Mouse (Mus musculus) right cerebral cortex, postnatal 36 days (tissue): ENCODE measurements around the gene Clic1.
"Not testable (repeated sequence)": the region's sequence is repeated elsewhere in the genome, so short reads cannot be mapped to it uniquely, and the experiment has no call there.

Experiments used
- DNase-seq, 2 experiments: peaks; one replicate each; pipeline ENCODE4 v3.0.0; 2022; ENCODE audit warnings: low spot score in 2 of 2, mixed read lengths in 1 of 2

Clic1 gene

GRCm38 (mm10) chr17:35021163-35021808, 28.5 kb upstream of the Clic1 start:
- DNase-seq: peak; percentile 60 to 67

GRCm38 (mm10) chr17:35021842-35022477, 27.8 kb upstream of the Clic1 start:
- DNase-seq: no peak

GRCm38 (mm10) chr17:35022541-35023060, 27.2 kb upstream of the Clic1 start:
- no peak for DNase-seq

- no peak for DNase-seq
Observed at GRCm38 (mm10) chr17:35023221-35023620, 26.5 kb upstream of the Clic1 start.

- DNase-seq: no peak
Observed at GRCm38 (mm10) chr17:35023756-35024155, 26.0 kb upstream of the Clic1 start.

GRCm38 (mm10) chr17:35024261-35024660, 25.5 kb upstream of the Clic1 start:
- no peak for DNase-seq

- no peak for DNase-seq
Observed at GRCm38 (mm10) chr17:35024691-35025488, 24.9 kb upstream of the Clic1 start.

GRCm38 (mm10) chr17:35026206-35026605, 23.6 kb upstream of the Clic1 start:
- DNase-seq: no peak

- peak in 1 of 2 experiments; percentile 18 for DNase-seq
Observed at GRCm38 (mm10) chr17:35027277-35028068, 22.3 kb upstream of the Clic1 start, which contains the start of gene Sapcd1. Gene Sapcd1, minus strand, starts transcription at chr17:35028016.

GRCm38 (mm10) chr17:35028315-35028714, 21.5 kb upstream of the Clic1 start:
- DNase-seq: no peak

- DNase-seq: no peak
Observed at GRCm38 (mm10) chr17:35029691-35030532, 19.9 kb upstream of the Clic1 start.

- no peak for DNase-seq
Observed at GRCm38 (mm10) chr17:35031272-35031671, 18.5 kb upstream of the Clic1 start.

- no peak for DNase-seq
Observed at GRCm38 (mm10) chr17:35031880-35032279, 17.9 kb upstream of the Clic1 start.

- DNase-seq: no peak
Observed at GRCm38 (mm10) chr17:35032323-35032870, 17.4 kb upstream of the Clic1 start.

- DNase-seq: not testable (repeated sequence)
Observed at GRCm38 (mm10) chr17:35033703-35034102, 16.1 kb upstream of the Clic1 start.

GRCm38 (mm10) chr17:35034896-35035295, 14.9 kb upstream of the Clic1 start:
- no peak for DNase-seq

GRCm38 (mm10) chr17:35039121-35039873, 10.5 kb upstream of the Clic1 start:
- DNase-seq: peak in 1 of 2 experiments; percentile 45

GRCm38 (mm10) chr17:35043794-35044193, 6.0 kb upstream of the Clic1 start:
- no peak for DNase-seq
